Mouse (Mus musculus) thymus, postnatal 0 days (tissue): Measurements from ENCODE around the gene Snx6. TPM values are rescaled to one million over a fixed set of nuclear protein-coding genes. Genes with fewer than 3 reads are reported as not detected.
"Not testable (repeated sequence)": the region's sequence is repeated elsewhere in the genome, so short reads cannot be mapped to it uniquely, and the experiment has no call there.

Experiments used
- DNase-seq: peaks from one replicate; pipeline ENCODE4 v3.0.0-alpha.2; 2015; ENCODE audit warnings: low spot score
- polyA plus RNA-seq: library from polyadenylated mRNA; unstranded; fragments of >200 nt; fragmentation: Nextera tagmentation; extraction: Ambion mirVana; gene quantifications from 2 replicates; pipeline ENCODE4 v1.2.1, GENCODE M21; 2015

Gene Snx6
- polyA plus RNA-seq, 1 experiment from 2014 or later = 189 TPM

DNA sequence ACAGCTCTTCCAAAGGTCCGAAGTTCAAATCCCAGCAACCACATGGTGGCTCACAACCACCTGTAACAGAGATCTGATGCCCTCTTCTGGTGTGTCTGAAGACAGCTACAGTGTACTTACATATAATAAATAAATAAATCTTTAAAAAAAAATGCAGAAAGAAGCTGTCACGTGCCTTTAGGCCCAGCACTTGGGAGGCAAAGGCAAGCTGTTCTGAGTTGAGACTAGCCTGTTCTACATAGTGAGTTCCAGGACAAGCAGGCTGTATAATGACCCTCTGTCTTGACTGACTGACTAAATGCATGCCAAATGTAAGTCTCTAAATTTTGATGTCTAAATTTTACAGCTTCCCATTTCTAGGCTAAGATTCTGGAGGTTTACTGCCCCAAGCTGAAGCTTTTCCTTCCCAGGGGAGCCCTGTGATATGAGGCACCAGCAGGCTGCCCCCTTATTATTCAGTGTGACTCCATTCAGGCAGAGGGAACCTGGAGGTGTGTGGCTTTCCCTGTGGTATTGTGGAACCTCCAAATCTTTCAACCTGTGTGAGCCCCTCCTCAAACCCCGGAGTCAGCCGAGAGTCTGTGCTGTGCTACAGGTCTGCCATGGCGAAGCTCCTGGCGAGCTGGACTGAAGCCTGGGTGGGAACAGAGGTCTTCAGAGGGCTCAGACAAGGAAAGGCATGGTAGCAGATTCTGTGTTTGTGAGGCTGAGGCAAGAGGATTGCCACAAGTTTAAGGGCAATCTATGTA, 9.9 kb upstream of the Snx6 start:
- DNase-seq = no peak

DNA sequence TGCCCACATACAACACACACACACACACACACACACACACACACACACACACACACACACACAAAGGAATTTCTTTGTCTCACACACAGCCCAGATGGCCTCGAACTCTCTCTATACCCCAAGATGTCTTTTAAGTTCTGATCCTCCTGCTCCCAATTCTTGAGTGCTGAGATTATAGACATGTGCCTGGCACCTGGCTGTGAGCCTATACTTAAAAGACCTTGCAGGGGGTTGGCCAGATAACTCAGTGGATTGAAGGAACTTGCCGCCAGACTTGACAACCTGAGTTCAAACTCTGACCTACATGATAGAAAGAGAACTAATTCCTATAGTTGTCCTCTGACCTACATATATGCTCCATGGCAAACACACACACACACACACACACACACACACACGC, 8.0 kb upstream of the Snx6 start:
- DNase-seq = no peak

DNA sequence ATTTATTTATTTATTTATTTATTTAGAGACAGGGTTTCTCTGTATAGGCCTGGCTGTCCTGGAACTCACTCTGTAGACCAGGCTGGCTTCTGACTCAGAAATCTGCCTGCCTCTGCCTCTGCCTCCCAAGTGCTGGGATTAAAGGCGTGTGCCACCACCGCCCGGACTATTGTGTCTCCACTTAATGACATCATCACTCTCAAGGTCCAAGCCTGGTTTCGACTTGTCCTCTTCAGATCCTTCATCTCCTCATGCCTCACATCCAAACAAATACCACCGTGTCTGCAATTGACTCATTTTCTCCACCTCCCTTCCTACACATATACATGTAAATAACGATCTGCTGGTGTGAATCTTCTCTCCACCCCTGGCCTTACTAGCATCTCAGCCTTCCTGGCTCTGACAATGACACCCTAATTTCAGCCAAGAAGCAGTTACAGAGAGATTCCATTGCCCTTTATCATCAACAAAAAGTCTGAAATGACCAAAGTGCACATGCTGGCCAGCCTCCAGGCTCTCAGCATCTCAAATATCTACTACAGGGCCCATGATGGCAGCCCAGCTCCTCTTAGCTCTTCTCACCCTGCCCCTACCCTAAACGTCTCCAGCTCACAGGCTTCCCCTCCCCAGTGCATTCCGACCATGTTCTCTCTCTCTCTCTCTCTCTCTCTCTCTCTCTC, 1.2 kb upstream of the Snx6 start:
- no peak for DNase-seq

DNA sequence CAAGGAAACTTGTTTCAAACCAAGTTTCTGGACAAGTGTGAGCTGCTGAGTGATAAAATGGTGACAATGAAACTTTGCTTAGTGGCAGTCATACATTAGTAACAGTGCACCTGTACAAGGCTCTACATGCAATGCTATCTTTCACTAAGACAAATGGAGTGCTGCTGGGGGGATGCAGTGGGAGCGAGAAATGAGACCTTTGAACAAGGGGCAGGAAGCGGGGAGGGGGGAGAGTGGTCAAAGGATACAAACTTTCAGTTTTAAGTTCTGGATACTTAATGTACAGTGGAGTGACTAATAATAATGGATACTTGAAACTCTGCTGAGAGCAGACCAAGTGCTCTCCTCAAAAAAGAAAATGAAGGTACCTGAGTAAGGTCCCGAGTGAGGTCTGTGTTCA, 1.1 kb downstream of the Snx6 start:
- no peak for DNase-seq

DNA sequence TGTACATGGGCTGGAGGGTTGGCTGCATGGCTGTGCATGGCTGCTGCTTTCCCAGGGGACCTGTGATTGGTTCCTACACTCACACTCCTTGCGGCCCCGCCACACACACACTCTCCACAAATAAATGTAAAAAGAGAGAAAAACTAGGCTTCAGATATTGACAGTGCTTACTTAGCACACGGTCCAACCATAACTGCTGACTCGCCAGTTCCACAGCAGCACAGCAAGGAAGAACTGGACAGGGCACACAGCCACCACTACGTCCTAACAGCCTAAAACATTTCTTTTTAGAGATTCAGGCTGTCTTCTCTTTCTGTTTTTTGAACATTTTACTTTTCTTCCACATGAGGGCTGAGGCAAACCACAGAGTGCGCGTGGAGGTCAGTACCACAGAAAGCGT, 4.0 kb downstream of the Snx6 start:
- no peak for DNase-seq

DNA sequence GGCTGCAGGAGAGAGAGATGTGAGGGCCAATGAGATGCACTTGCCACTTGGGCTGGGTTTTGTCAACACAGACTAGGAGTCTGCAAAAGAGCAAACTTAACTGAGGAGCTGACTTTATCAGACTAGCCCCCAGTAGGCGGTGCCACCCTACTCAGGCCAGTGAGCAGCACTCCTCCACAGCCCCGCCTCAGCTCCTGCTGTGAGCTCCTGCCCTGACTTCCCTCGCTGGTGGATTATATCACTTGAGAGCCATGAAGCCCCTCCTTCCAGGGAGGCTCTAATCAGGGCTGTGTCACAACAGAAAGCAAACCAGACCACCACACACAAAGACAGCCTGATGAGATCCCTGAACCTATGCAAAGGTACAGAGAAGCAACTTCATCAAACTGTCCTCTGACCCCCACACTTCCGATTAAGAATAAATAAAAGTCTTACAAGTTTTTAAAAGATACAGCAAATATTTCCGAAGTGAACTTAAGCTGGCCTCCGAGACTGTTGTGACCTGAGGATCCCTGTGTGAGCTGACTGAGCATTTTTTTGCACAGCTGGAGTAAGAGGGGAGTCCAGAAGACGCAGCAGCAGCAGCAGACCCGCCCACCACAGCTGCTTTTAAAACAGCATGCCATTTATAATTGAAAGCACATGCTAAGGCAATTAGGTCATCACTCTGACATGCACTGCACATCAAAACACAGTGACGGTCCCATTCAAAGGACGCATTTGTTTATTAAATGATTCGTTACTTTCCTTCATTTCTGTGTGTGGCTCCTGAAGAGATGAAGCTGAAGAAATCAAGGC, 6.0 kb downstream of the Snx6 start:
- DNase-seq = no peak

DNA sequence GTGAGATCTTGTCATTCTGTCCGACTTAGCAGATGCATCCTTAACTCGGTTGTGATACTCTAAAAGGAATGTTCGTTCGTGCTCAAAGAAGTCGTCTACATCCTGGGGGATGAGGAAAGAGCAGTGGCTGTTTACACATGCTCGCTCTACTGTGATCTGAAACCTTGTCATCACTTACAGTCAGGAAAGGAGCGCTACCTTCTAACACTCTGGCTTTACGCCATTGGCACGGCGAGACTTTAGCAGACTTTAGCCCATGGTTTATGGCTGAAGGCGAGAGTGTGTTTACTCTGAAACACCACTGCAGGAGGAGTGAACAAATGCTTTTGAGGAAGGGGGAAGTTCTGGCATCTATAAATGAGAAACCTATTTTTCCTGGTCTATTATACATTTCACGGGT, 31.9 kb downstream of the Snx6 start:
- no peak for DNase-seq

DNA sequence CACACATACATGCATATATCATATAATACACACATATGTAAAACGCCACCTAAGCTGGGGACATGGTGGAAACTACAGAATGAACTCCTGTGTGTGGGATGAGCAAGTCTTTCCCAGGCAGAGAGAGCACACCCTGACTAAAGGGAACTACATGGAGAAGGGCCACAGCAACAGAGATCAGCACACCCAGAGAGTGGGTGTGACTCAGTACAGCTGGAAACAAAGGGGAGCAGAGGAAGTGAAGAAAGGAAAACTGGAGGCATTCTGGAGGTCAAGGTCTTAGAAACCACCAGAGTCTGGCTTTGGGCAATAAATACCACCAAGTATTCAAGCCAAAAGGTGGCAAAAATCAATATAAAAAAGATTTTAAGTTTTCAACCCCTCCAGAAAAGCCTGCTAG, 34.8 kb downstream of the Snx6 start:
- no peak for DNase-seq

DNA sequence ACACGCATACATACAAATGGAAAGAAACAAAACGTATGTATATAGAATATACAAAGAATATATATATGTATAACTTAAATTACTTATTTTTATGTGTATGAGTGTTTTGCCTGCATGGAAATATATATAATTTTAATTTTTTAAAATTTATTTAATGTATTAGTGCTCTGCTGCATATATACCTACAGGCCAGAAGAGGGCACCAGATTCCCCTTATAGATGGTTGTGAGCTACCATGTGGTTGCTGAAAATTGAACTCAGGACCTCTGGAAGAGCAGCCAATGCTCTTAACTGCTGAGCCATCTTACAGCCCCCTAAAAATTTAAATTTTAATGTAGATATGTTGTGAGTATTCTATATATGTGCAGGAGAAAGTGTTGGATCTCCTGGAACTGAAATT, 36.7 kb downstream of the Snx6 start:
- DNase-seq = no peak

DNA sequence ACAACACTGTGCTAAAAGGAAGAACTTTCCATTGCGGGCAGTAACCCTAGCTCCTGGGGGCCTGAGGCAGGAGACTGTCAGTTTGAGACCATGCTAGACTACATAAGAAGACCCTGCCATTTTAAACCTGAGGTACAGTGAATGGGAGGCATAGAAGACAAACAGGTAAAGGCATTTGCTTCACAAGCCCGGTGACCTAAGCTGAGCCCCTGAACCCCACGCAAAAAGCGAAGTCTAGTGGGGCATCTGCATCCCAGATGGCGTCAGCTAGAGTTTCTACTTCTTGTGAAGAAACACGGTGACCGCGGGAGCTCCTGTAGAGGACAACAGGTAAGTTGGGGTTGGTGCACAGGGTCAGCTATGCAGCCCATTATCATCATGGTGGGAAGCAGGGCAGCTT, 46.9 kb downstream of the Snx6 start:
- DNase-seq = no peak

DNA sequence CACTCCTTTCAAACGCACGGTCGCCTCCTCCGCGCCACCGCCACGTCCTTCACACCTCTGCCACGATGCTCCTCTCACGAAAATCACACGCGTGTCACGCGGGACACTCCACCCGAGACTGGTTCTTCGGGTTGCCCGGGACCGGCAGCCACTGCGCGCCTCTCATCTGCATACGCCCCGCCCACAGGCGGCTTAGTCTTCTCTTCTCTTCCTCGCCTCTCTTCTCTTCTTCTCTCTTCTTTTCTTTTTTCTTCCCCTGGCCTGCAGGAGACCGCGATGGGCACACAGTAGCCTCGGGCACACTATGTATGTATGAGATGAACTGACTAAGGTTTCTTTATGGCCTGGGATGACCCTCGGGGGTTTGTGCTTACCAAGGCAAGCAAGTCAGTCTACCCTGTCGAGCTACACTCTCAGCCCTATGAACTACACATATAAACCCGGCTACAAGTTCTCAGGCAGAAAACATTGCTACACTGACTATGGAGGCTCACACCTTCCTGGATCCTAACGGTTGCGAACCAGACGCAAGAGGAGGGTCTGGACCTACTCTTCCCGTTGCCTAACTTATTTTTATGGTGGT, 56.8 kb downstream of the Snx6 start:
- not testable (repeated sequence) for DNase-seq

DNA sequence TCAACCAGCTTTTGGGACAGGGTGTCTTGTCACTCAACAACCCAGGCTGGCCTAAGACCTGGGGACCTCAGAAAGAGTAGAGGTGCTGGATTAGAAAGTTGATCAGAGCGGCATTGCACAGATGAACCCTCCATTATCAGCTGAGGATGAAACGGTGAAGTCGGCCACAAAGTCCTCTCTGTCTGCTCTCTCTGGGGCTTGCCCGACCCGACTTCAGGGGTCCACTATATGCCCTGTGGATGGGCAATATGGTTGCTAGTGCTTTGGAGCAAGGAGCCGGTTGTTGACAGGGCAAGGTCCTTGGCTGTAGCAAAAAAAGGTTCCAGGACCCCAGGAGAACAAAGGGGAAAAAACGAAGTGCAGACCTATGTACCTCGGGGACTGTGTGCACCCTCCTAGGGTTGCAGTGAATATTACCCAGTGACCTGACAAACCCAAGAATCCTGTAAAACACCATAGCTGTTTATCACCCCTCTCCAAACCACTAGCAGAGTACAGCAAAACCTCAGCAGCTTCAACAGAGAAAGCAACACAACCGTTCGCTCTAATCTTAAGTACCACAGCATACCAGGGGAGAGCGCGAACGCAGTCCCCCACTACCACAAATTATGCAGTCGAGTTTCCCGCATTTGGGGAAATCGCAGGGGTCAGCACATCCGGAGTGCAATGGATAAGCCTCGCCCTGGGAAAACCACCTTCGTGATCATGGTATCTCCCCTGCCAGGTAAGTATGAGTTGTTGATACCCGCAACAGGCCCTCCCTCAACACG, 57.4 kb downstream of the Snx6 start:
- not testable (repeated sequence) for DNase-seq

DNA sequence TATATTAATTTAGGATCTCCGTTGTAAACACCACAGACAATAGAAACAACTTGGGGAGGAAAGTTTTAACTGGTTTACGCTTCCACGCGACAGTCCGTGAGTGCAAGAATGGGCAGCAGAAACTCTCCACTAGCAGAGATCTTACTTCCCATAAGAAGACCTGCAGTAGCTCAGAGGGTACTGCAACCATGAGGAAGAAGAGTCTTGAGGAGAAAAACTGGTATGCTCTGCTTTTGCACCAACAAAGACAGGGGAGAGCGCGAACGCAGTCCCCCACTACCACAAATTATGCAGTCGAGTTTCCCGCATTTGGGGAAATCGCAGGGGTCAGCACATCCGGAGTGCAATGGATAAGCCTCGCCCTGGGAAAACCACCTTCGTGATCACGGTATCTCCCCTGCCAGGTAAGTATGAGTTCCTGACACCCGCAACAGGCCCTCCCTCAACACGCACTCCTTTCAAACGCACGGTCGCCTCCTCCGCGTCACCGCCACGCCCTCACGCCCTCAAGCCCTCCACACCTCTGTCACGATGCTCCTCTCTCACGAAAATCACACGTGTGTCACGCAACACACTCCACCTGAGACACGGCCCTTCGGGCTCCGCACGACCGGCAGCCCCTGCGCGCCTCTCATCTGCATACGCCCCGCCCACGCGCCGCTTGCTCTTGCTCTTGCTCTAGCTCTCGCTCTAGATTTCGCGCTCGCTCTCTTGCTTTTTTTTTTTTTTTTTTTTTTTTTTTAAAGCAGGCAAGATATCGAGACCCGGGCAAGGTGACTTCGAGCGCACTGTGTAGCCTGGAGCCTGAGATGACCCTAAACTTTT, 61.0 kb downstream of the Snx6 start:
- DNase-seq = not testable (repeated sequence)

DNA sequence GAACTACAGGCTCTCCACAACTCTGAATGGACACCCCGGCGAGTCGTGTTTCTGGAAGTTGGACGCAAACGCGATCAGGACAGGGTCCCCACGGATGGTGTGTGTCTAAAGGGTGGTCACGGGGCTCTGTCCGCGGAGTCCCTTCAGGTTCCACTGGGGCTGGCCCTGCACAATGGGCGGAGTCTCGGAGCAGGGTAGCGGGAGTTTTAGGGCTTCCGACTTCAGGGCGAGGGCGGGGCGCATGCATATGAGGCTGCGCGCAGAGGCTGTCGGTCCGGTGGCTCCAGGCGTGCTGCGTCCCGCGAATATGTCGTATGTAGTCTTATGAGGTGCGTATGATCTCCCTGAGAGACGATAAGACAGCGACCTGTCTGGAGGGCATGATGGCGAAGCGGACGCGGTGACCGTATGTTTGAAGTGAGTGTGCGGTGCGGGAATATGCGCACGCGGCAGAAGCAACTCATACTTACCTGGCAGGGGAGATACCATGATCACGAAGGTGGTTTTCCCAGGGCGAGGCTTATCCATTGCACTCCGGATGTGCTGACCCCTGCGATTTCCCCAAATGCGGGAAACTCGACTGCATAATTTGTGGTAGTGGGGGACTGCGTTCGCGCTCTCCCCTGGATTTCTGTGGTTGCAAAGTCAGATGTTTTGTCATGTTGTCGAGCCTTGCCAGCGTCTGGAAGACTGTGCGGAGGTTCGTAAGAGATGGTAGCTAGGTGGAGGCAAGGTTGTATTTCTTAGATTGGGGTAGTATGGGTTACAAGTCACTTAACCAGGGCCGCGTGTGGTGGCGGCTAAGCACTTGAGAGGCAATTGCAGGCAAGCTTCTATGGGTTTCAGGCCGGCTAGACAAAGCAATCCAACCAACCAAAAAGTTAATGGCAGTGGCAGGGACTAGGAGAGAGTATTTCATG, 66.1 kb downstream of the Snx6 start:
- not testable (repeated sequence) for DNase-seq

DNA sequence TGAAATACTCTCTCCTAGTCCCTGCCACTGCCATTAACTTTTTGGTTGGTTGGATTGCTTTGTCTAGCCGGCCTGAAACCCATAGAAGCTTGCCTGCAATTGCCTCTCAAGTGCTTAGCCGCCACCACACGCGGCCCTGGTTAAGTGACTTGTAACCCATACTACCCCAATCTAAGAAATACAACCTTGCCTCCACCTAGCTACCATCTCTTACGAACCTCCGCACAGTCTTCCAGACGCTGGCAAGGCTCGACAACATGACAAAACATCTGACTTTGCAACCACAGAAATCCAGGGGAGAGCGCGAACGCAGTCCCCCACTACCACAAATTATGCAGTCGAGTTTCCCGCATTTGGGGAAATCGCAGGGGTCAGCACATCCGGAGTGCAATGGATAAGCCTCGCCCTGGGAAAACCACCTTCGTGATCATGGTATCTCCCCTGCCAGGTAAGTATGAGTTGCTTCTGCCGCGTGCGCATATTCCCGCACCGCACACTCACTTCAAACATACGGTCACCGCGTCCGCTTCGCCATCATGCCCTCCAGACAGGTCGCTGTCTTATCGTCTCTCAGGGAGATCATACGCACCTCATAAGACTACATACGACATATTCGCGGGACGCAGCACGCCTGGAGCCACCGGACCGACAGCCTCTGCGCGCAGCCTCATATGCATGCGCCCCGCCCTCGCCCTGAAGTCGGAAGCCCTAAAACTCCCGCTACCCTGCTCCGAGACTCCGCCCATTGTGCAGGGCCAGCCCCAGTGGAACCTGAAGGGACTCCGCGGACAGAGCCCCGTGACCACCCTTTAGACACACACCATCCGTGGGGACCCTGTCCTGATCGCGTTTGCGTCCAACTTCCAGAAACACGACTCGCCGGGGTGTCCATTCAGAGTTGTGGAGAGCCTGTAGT, 76.4 kb downstream of the Snx6 start:
- not testable (repeated sequence) for DNase-seq

DNA sequence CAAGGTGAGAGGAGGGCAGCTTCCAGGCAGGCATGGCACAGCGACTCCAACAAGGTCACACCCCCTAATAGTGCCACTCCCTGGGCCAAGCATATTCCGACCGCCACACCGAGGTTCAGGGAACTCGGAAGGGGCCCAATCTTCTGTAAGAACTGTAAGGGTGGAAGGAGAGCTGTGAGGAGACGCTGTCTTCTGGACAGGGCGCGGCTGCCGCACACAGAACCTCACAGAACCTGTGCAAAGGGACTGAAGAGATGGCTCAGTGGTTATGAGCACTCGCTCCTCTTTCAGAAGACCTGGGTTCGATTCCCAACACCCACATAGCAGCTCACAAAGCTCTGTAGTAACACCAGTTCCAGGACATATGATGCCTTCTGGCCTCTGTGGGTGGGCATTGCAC, 78.0 kb downstream of the Snx6 start:
- not testable (repeated sequence) for DNase-seq

DNA sequence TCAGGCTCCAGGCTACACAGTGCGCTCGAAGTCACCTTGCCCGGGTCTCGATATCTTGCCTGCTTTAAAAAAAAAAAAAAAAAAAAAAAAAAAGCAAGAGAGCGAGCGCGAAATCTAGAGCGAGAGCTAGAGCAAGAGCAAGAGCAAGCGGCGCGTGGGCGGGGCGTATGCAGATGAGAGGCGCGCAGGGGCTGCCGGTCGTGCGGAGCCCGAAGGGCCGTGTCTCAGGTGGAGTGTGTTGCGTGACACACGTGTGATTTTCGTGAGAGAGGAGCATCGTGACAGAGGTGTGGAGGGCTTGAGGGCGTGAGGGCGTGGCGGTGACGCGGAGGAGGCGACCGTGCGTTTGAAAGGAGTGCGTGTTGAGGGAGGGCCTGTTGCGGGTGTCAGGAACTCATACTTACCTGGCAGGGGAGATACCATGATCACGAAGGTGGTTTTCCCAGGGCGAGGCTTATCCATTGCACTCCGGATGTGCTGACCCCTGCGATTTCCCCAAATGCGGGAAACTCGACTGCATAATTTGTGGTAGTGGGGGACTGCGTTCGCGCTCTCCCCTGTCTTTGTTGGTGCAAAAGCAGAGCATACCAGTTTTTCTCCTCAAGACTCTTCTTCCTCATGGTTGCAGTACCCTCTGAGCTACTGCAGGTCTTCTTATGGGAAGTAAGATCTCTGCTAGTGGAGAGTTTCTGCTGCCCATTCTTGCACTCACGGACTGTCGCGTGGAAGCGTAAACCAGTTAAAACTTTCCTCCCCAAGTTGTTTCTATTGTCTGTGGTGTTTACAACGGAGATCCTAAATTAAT, 81.5 kb downstream of the Snx6 start:
- DNase-seq = not testable (repeated sequence)
